Mouse (Mus musculus) testis, adult 2 months (tissue): ENCODE measurements at regions not wholly inside any gene's neighbourhood (a gene's known extent, or its start where the extent isn't known, plus 50 kb on each side); places are given as distances from the start of the nearest gene placed in this dataset.

Source experiments
- H3K27ac ChIP-seq: fragments of 200-500 bp; 2 replicates; pipeline ENCODE4 v1.5.1; 2012; ENCODE audit warnings: low read depth, low read length; ENCODE audit not compliant: control insufficient read depth, insufficient read depth
- H3K27me3 ChIP-seq: fragments of 200-500 bp; 2 replicates; pipeline ENCODE4 v1.6.1; 2012; ENCODE audit warnings: mild to moderate bottlenecking, low read length, moderate library complexity; ENCODE audit not compliant: control insufficient read depth, insufficient read depth
- H3K36me3 ChIP-seq: fragments of 200-500 bp; 2 replicates; pipeline ENCODE4 v1.6.1; 2012; ENCODE audit warnings: mild to moderate bottlenecking, low read length; ENCODE audit not compliant: control insufficient read depth, insufficient read depth
- H3K4me1 ChIP-seq: fragments of 200-500 bp; 2 replicates; pipeline ENCODE4 v1.6.1; 2012; ENCODE audit warnings: low read length; ENCODE audit not compliant: control insufficient read depth, insufficient read depth
- H3K4me3 ChIP-seq: fragments of 200-500 bp; 2 replicates; pipeline ENCODE4 v1.5.1; 2012; ENCODE audit warnings: low read depth, mild to moderate bottlenecking, low read length, moderate library complexity, mixed read lengths; ENCODE audit not compliant: control insufficient read depth
- CTCF ChIP-seq: fragments of 200-500 bp; IDR thresholded peaks from 2 replicates; pipeline ENCODE4 v1.5.1; 2012; ENCODE audit warnings: low read depth, mild to moderate bottlenecking, inconsistent platforms, low read length, moderate library complexity; ENCODE audit not compliant: control insufficient read depth, insufficient read depth, insufficient replicate concordance
- POLR2A ChIP-seq: fragments of 200-500 bp; IDR thresholded peaks from 2 replicates; pipeline ENCODE4 v1.6.1; 2012; ENCODE audit warnings: low read depth, mild to moderate bottlenecking, inconsistent platforms, low read length, moderate library complexity; ENCODE audit not compliant: control insufficient read depth

DNA sequence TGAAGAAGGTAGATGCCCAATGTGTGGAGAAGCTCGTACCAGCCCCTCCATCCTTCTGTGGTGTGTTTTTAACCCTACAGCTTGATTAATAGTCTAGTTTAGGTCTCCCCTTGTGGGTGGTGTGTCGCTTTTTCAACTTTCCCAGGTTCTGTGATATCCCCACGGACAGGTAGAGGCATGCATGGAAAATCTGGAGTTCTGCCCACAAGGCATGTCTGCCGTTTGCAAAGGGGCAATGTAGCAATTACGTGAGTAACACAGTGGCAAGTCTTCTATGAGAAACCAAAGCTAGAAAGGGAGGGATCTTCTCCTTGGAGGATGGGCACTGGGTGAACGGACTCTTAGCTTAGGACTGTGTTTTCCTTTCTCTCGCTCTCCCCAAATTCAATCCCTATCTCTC, 153.2 kb upstream of the Frmd6 start:
- Histone ChIP-seq H3K27me3 (no peaks in the 10 kb centered on the region), H3K27ac (no peak overlapping the region), H3K36me3 (no peaks in the 10 kb centered on the region), H3K4me1 (no peaks in the 10 kb centered on the region), H3K4me3 (no peak overlapping the region)
- TF ChIP-seq POLR2A (no peak), CTCF (no peak)

- TF ChIP-seq CTCF (no peak), POLR2A (no peak)
- Histone ChIP-seq H3K27ac (no peak overlapping the region), H3K4me1 (no peaks in the 10 kb centered on the region), H3K36me3 (no peaks in the 10 kb centered on the region), H3K4me3 (no peak overlapping the region), H3K27me3 (no peaks in the 10 kb centered on the region)
Measured at GRCm38 (mm10) chr12:70673188-70673587, 152.1 kb upstream of the Frmd6 start.

DNA sequence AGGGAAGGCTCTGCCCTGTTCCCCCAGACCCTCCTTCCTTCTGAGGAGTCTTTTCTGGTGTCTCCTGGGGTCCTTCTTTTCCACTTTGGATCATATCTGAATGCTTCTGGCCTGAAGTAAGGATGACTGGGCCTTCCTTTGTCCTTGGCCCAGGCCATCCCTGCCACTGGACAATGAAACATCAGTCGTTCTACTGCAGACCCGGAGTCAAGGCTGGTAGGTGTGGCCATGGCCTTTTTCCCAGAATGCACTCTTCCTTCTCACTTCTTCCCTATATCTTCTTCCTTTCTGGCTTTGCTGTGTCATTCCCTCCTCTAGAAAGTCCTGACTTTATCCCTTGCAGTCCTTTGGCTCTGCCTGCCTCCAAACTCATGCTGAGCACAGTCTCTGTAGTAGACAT, 151.2 kb upstream of the Frmd6 start:
- Histone ChIP-seq H3K27ac (no peak overlapping the region), H3K36me3 (no peaks in the 10 kb centered on the region), H3K27me3 (no peaks in the 10 kb centered on the region), H3K4me3 (no peak overlapping the region), H3K4me1 (no peaks in the 10 kb centered on the region)
- TF ChIP-seq POLR2A: no peak
- TF ChIP-seq CTCF: no peak

DNA sequence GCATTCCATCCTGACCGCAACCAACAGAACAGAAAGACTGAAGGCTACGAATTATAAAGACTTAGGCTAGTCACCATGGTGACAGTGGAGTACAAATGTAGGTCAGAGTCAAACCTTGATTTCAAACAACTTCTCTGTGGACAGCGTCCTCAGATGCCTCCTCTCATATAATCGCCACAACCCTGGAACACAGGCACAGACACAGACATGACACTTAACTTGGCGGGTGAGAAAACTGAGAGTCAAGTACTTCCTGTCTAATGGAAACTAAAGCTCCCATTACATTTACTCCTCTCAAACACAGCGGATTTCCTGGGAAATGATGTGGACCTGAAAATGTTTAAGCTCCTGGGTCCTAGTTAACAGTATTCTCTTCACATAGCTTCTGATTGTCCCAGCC, 149.5 kb upstream of the Frmd6 start:
- Histone ChIP-seq H3K27me3 (no peaks in the 10 kb centered on the region), H3K36me3 (no peaks in the 10 kb centered on the region), H3K4me1 (peaks cover 2% of the 10 kb centered on the region; the same call in 1 of the 2 replicates), H3K4me3 (no peak overlapping the region), H3K27ac (no peak overlapping the region)
- no peak for TF ChIP-seq POLR2A
- TF ChIP-seq CTCF: no peak

- Histone ChIP-seq H3K4me3 (no peak overlapping the region), H3K36me3 (no peaks in the 10 kb centered on the region), H3K27me3 (no peaks in the 10 kb centered on the region), H3K27ac (no peak overlapping the region), H3K4me1 (peaks cover 2% of the 10 kb centered on the region; the same call in 1 of the 2 replicates)
- no peak for TF ChIP-seq CTCF
- no peak for TF ChIP-seq POLR2A
Measured at GRCm38 (mm10) chr12:70679701-70680425, 145.5 kb upstream of the Frmd6 start.

DNA sequence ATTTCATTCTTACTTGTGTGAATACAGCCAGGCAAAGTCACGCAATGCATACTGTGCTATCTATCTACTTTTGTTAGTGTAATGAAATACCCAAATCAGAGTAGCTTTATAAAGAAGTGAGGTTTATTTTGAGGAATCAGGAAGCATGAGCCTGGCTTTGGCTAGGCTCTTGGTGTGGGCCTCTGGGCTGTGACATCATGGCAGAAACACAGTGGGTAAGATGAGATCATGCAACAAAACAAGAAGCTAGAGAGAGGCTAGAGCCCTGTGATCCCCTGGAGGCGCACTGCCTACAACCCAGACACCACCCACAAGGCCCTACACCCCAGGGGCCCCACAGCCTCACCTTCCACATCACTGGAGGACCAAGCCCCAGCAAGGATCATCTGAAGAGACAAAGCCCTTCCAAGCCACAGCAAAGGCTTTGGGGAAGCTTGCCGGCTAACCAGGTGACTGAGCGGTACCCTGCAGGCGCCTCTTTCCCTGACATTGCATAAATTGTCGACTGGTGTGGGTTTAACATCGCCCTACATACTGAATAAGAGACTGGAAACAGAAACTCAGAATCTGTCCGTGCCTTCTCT, 143.8 kb upstream of the Frmd6 start:
- Histone ChIP-seq H3K4me3 (no peak overlapping the region), H3K4me1 (peaks cover 3% of the 10 kb centered on the region; the same call in 1 of the 2 replicates), H3K27ac (no peak overlapping the region), H3K27me3 (no peaks in the 10 kb centered on the region), H3K36me3 (no peaks in the 10 kb centered on the region)
- no peak for TF ChIP-seq POLR2A
- no peak for TF ChIP-seq CTCF

- Histone ChIP-seq H3K4me1 (peaks cover 8% of the 10 kb centered on the region; the same call in 1 of the 2 replicates), H3K27me3 (no peaks in the 10 kb centered on the region), H3K36me3 (no peaks in the 10 kb centered on the region), H3K27ac (no peak overlapping the region), H3K4me3 (no peak overlapping the region)
- TF ChIP-seq CTCF: no peak
- TF ChIP-seq POLR2A: no peak
Measured at GRCm38 (mm10) chr12:70684354-70684753, 141.0 kb upstream of the Frmd6 start.

DNA sequence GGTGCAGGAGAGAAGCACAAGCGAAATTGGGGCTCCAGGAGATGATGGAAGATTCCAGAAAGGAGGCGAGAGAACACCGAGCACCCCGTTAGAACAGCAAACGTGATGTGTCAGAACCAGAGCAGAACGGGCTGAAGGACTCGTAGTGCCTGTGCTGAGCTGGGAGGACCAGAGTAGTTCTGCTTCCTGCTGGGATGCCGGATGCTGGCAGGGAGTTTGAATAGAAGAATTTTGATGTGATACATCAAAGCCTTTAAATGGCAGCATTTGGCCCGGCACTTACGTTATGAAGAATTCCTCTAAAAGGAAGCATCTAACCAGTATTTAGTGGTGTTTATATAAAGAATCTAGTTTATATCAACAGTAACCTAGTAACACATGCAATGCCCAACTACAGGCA, 139.9 kb upstream of the Frmd6 start:
- Histone ChIP-seq H3K4me1 (peaks cover 8% of the 10 kb centered on the region; the same call in 1 of the 2 replicates), H3K27ac (0 out of 2 replicates have a peak overlapping the region, but pooled peaks have one; percentile 33), H3K36me3 (no peaks in the 10 kb centered on the region), H3K4me3 (no peak overlapping the region), H3K27me3 (no peaks in the 10 kb centered on the region)
- TF ChIP-seq CTCF (no peak), POLR2A (no peak)
